Mouse (Mus musculus) bone marrow macrophage, adult 2 months (primary cell): ENCODE measurements at regions not wholly inside any gene's neighbourhood (a gene's known extent, or its start where the extent isn't known, plus 50 kb on each side); places are given as distances from the start of the nearest gene placed in this dataset.

ENCODE experiments used
- H3K27ac ChIP-seq: 2 replicates; pipeline ENCODE4 v1.5.1; 2012; ENCODE audit warnings: low read depth, low read length; ENCODE audit not compliant: insufficient read depth
- H3K4me1 ChIP-seq: 2 replicates; pipeline ENCODE4 v1.6.1; 2012; ENCODE audit warnings: low read length; ENCODE audit not compliant: control insufficient read depth, insufficient read depth
- H3K4me3 ChIP-seq: 2 replicates; pipeline ENCODE4 v1.5.1; 2012; ENCODE audit warnings: mild to moderate bottlenecking, low read length, moderate library complexity; ENCODE audit not compliant: insufficient read depth
- CTCF ChIP-seq: IDR thresholded peaks from 2 replicates; pipeline ENCODE4 v1.5.1; 2012; ENCODE audit warnings: low read depth, mild to moderate bottlenecking, low read length, moderate library complexity
- POLR2A ChIP-seq: IDR thresholded peaks from 2 replicates; pipeline ENCODE4 v1.6.1; 2012; ENCODE audit warnings: mild to moderate bottlenecking, low read depth, low read length, borderline replicate concordance

DNA sequence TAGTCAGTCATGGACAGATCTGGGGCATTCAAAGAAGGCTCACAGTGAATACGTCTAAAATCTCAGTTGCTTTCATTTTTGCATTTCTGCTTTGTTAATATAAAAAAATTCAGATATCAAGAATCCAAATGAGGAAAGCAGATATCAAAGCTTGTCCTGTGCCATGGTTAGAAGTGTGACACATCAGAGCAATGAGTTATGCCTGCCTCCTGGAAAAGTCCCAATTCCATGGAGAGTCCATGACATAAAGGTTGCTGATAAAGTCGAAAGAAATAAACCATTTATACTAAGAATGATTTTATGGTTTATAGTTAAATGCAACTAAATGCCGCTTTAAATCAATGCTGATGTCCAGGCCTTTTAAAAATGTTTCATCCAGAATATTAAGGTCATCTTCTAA lies 656.8 kb upstream of the B3galt2 start:
- Histone ChIP-seq H3K4me3 (no peak overlapping the region), H3K27ac (no peak overlapping the region), H3K4me1 (no peaks in the 10 kb centered on the region)
- no peak for TF ChIP-seq POLR2A
- no peak for TF ChIP-seq CTCF

DNA sequence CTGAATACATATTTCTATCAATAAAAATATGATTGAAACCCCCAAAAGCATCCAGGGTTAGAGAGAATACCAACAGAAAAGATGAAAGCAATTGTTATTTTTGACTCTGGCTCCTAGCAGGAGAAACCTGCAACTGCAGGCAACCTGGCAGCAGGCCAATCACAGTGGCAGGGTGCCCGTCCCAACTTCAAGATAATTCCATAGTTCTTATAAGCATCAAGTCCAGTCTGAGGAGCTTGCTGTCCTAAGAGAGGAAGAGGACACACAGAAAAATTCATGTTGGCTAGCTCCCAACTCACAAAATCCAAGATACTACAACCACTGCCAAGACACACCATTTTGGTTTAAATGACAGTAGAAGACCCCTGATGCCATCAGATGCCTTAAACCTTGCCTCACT lies 654.9 kb upstream of the B3galt2 start:
- TF ChIP-seq CTCF (no peak), POLR2A (no peak)
- H3K4me3 ChIP-seq: no peak overlapping the region

DNA sequence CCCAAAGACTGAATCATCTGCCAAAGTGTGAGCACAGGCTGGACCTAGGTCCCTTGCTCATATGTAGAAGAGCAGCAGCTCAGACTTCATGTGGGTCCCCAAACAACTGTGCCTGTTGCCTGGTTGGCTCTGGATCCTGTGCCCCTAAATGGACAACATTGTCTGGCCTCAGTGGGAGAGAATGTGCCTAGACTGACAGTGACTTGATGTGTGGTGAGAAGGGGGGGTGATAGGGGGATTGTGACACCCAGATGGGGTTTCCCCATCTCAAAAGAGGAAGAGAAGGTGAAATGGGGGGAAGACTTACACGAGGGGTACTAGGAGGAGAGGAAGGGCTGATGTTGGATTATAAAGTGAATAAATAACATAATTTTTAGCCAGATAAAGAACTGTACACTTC lies 640.2 kb upstream of the B3galt2 start:
- TF ChIP-seq POLR2A (no peak), CTCF (no peak)
- Histone ChIP-seq H3K27ac (no peak overlapping the region), H3K4me3 (no peak overlapping the region), H3K4me1 (peaks cover 2% of the 10 kb centered on the region; the same call in 1 of the 2 replicates)

More for the DNA sequence above, 654.9 kb upstream of the B3galt2 start:
- Histone ChIP-seq H3K27ac (no peak overlapping the region), H3K4me1 (no peaks in the 10 kb centered on the region)

DNA sequence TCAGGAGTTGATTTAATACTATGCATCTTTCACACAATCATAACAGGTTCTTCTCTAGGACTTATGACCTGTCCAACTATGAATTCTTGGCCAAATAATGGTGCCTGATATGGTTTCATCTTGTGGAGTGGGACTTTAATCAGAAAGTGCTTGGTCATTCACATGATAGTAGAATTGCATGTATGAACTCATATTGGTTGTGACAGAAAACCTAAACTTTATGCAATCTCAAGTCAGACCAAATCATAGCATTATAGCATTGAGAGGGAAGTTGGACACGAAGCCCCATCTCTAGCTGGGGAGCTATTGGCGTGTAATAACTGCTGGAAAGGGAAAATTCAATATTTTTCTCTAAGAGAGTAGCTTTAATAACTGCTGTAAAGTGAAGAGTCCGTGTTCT lies 639.4 kb upstream of the B3galt2 start:
- Histone ChIP-seq H3K27ac (no peak overlapping the region), H3K4me3 (no peak overlapping the region), H3K4me1 (peaks cover 2% of the 10 kb centered on the region; the same call in 1 of the 2 replicates)
- no peak for TF ChIP-seq CTCF
- TF ChIP-seq POLR2A: no peak

DNA sequence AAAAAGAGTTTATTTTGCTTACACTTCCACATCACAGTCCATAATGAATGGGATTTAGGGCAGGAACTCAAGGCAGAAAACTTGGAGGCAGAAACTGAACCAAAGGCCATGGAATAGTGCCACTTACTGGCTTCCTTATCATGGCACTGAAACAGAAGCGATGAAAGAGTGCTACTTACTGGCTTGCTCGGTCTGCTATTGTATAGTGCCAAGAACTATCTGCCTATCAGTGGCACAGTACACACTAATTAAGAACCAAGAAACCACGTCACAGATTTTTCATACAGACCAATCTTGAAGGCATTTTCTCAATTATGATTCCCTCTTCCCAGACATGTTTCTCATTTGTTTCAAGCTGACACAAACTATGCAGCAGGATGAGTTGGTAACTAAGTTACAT lies 634.4 kb upstream of the B3galt2 start:
- no peak overlapping the region for H3K27ac ChIP-seq
- no peaks in the 10 kb centered on the region for H3K4me1 ChIP-seq
- H3K4me3 ChIP-seq: no peak overlapping the region
- TF ChIP-seq POLR2A (no peak), CTCF (no peak)

DNA sequence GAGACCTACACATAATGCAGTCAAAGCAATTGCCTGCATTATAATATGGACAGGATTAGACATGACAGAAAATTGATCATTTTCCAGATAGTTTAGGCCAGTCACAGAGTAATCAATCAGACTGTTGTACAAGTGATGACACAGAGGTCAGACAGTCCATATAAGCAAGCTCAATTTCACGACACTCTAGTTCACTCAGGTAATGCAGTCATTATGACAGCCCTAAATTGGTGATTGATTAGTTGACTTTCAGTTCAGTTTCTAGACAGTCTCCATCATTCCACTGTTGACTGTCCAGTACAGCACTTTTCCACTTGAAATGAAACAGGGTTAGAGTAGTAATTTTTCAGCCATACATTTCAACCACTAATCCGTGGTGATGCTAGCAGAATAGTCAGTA lies 620.5 kb upstream of the B3galt2 start:
- TF ChIP-seq CTCF (no peak), POLR2A (no peak)
- Histone ChIP-seq H3K27ac (no peak overlapping the region), H3K4me3 (no peak overlapping the region), H3K4me1 (no peaks in the 10 kb centered on the region)

DNA sequence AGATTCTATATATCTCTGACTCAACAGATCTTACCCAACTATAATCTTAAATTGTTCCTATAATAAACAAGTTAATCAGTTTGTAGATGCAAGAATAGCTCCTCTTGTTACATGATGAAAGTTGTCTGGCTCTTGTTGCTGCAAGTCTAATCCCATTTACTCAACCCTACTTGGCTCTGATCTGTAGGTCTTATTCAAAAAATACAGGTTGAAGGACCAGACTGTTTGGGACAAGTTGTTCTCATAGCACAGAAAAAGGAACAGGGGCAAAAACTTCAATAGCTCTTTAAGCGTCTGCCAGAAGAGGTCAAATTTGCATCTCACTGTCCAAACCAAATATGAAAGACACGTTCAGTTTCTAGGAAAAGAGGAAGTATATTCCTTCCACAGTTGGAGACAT lies 587.3 kb upstream of the B3galt2 start:
- Histone ChIP-seq H3K4me3 (no peak overlapping the region), H3K4me1 (no peaks in the 10 kb centered on the region), H3K27ac (no peak overlapping the region)
- TF ChIP-seq CTCF (no peak), POLR2A (no peak)

DNA sequence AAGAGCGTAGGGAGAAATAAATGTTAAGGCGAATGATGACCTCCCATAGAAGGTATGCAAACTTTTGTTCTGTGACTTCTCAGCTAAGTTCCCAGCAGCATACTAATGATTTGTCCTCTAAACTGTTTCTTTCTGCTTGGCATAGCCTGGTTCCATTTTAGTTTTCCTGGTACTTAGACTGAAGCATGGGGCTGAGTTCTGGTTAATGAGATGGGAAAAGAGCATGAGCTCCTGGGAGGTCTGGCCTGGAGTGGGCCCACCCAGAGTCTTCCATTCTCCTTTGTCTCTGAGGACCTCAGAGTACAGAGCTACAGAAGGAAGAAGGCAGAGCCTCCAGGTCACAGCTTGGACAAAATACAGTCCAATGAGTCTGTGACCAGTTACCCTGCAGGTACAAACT lies 586.9 kb upstream of the B3galt2 start:
- Histone ChIP-seq H3K4me1 (no peaks in the 10 kb centered on the region), H3K4me3 (no peak overlapping the region), H3K27ac (no peak overlapping the region)
- no peak for TF ChIP-seq CTCF
- no peak for TF ChIP-seq POLR2A

DNA sequence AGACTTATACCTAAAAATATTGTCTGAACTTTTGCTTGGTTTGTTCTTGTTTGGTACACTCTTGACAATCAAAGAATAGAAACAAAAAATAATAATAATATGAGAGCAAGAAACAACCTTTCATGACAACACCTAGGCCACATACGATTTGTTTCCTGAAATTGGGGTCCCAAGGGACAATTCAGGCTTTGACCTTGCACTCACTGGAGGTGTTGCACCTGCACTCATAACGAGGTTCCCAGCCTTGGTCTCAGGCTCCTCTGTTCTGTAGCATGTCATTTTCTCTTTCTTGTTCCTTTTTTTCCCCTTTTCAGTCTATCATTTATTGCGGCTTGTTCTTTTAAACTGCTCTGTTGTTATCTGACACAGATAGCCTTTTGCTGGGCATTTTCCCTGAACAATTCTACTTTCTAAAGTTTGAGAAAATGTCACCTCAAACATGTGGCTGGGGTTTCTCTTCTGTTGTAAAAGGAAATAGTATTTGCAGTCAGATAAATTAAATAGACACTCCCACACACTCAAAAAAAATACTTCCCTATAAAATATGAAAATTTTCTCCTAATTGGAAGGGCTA lies 585.9 kb upstream of the B3galt2 start:
- TF ChIP-seq POLR2A (no peak), CTCF (no peak)
- Histone ChIP-seq H3K4me1 (no peaks in the 10 kb centered on the region), H3K4me3 (no peak overlapping the region), H3K27ac (no peak overlapping the region)

DNA sequence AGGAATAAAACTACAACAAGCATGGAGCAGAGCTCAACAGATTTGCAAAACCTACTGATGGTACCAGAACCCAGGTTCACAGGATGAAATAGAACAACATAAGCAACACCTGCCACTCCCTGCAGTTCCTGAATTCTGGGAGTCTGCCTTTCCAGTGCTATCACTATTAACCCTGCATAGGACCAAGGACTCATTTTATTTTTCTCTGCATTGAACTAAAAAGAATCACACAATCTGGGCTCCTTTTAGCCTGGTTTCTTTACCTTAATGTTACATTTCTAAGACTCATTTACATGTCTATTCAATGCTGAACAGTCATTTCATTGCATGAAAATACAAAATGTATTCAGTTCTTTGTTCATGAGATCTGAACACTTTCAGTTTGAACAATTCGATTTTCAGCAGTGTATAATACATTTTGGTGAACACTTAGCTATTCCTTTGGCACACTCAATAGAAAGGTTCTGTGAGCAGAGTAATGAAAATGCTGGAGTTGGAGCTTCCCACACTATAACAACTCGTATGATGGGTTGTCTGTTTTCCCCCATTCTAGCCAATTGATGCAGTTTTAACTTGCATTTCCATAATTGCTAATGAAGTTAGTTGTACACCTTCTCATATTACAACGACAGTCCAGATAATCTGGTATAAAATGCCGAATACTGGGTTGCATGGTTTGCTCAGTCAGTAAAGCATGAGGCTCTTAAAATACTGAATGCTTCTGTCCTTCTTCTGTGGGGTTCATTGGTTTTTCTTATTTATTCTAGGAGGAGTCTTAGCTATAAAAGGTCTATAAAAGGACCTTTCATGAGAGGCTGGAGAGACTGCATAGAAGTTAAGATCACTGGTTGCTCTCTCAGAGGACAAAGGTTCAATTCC lies 579.5 kb upstream of the B3galt2 start:
- TF ChIP-seq POLR2A (no peak), CTCF (no peak)
- H3K4me3 ChIP-seq: no peak overlapping the region
- H3K27ac ChIP-seq: no peak overlapping the region
- H3K4me1 ChIP-seq: no peaks in the 10 kb centered on the region
